Mouse (Mus musculus): ENCODE measurements at regions not wholly inside any gene's neighbourhood (a gene's known extent, or its start where the extent isn't known, plus 50 kb on each side); places are given as distances from the start of the nearest gene placed in this dataset.

GRCm38 (mm10) chr15:36427334-36427733 lies 580.2 kb downstream of the Zfp706 start:
- no peak for DNase-seq

- DNase-seq = no peak
Measured at GRCm38 (mm10) chr15:36425902-36426301, 581.7 kb downstream of the Zfp706 start.

- DNase-seq = no peak
Measured at GRCm38 (mm10) chr15:36424047-36424446, 583.5 kb downstream of the Zfp706 start.

- DNase-seq = no peak
Measured at GRCm38 (mm10) chr15:36422781-36423180, 584.8 kb downstream of the Zfp706 start.

GRCm38 (mm10) chr15:36419943-36420480 lies 587.6 kb downstream of the Zfp706 start:
- no peak for DNase-seq

GRCm38 (mm10) chr15:36417426-36417825 lies 590.1 kb downstream of the Zfp706 start:
- DNase-seq = no peak

GRCm38 (mm10) chr15:36415552-36416249 lies 591.9 kb downstream of the Zfp706 start:
- DNase-seq = no peak

- no peak for DNase-seq
Measured at GRCm38 (mm10) chr15:36412016-36412415, 595.6 kb downstream of the Zfp706 start.

GRCm38 (mm10) chr15:36405446-36405845 lies 602.1 kb downstream of the Zfp706 start:
- no peak for DNase-seq

- DNase-seq = no peak
Measured at GRCm38 (mm10) chr15:36403336-36404119, 604.0 kb downstream of the Zfp706 start.

GRCm38 (mm10) chr15:36402051-36402450 lies 605.5 kb downstream of the Zfp706 start:
- DNase-seq = no peak

GRCm38 (mm10) chr15:36400311-36400840 lies 607.2 kb downstream of the Zfp706 start:
- DNase-seq = no peak

GRCm38 (mm10) chr15:36399355-36400012 lies 608.1 kb downstream of the Zfp706 start:
- no peak for DNase-seq

GRCm38 (mm10) chr15:36398099-36398982 lies 609.2 kb downstream of the Zfp706 start:
- no peak for DNase-seq

- no peak for DNase-seq
Measured at GRCm38 (mm10) chr15:36396791-36397190, 610.8 kb downstream of the Zfp706 start.

- no peak for DNase-seq
Measured at GRCm38 (mm10) chr15:36396245-36396644, 611.3 kb downstream of the Zfp706 start.

GRCm38 (mm10) chr15:36395672-36396050 lies 611.9 kb downstream of the Zfp706 start:
- no peak for DNase-seq

- DNase-seq = no peak
Measured at GRCm38 (mm10) chr15:36394914-36395671, 612.5 kb downstream of the Zfp706 start.

- DNase-seq = no peak
Measured at GRCm38 (mm10) chr15:36389775-36390174, 617.8 kb downstream of the Zfp706 start.

GRCm38 (mm10) chr15:36381228-36381671 lies 626.3 kb downstream of the Zfp706 start:
- no peak for DNase-seq

Measured in cerebellum, postnatal 36 days (tissue).